Mouse (Mus musculus) gastrocnemius, adult 2 months (tissue): ENCODE results near the gene P3h3. TPM values are rescaled to one million over a fixed set of nuclear protein-coding genes. Genes with fewer than 3 reads are reported as not detected.
A peak's percentile ranks its signal among the peaks of the same experiment; 100 is the strongest.

Experiments used
- DNase-seq: peaks from one replicate; pipeline ENCODE4 v3.0.0; 2022
- H3K27ac ChIP-seq: fragments of 200-600 bp; 2 replicates; pipeline ENCODE4 v1.8.1; 2022; ENCODE audit warnings: mild to moderate bottlenecking
- H3K4me3 ChIP-seq: fragments of 200-600 bp; 2 replicates; pipeline ENCODE4 v1.8.1; 2022; ENCODE audit warnings: mild to moderate bottlenecking, moderate library complexity
- CTCF ChIP-seq: fragments of 200-600 bp; IDR thresholded peaks from 2 replicates; pipeline ENCODE4 v1.8.1; 2022; ENCODE audit warnings: antibody characterized with exemption, mild to moderate bottlenecking, moderate library complexity
- intact Hi-C: fragments of 180-260 bp; cut with DNase I; formaldehyde crosslinking; loops from one replicate; pipeline ENCODE4 v1.15.1; 2025
- total RNA-seq, 2 experiments: library from RNA; stranded (reverse); gene quantifications; 2 replicates each; pipeline ENCODE4 v1.2.3; 2021

P3h3 gene
- total RNA-seq, 2 experiments from 2014 or later = 4.1 to 7.1 TPM

DNA sequence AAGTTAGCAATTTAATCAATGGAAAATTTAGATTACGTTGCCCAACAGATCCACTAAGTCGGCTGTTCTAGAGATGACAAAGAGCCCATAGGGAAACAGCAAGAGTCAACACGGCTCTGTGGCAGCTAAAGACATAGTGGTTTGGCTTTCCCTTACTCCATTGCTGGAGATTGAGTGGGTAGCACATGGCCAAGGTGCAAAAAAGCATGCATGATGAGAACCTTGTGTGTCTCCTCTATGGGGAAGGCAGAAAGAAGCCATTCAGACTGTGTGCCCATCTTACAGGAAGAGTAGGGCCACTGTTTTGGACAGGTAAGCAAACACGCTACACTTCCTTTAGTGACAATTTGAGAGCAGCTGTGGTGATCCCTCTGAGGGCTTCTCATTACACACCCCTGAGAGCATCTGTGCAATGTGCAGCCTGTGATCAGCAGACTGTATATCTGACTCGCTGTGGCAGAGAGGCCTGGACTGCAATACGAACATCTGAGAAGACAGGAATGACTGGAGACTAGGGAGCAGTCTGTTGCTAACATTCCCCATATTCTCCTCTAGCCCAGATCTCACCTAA lies 31.1 kb upstream of the P3h3 start:
- Histone ChIP-seq H3K4me3 (no peak overlapping the region), H3K27ac (no peak overlapping the region)
- no peak for TF ChIP-seq CTCF
- no peak for DNase-seq
- intact Hi-C loops = no loop called here

DNA sequence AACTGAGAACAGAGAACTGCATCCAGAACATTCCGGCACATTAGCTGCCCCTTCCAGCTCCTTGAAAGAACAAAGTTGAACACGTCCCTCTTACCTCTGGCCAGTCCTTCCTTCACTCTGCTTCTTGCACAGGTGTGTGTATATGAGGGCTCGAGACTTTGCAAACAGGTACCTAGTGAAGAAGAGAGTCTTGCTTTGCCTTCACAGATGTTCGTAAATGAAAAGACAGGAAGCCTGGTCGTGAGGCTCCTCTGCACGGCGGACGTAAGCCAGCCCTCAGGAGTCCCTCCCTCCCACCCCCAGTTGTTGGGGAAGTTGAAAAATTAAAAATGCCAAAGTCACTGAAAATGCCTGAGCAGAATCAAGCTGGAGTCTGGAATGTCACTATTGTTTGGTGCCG lies 30.4 kb upstream of the P3h3 start, which contains the start of gene Cd4:
Cd4 (minus strand) TSS at position 236 of the 400 bp plus-strand sequence.
- no peak for DNase-seq
- TF ChIP-seq CTCF = no peak
- Histone ChIP-seq H3K27ac (no peak within 1 kb of the TSS), H3K4me3 (no peak within 1 kb of the TSS)
- intact Hi-C loops = no loop called here

DNA sequence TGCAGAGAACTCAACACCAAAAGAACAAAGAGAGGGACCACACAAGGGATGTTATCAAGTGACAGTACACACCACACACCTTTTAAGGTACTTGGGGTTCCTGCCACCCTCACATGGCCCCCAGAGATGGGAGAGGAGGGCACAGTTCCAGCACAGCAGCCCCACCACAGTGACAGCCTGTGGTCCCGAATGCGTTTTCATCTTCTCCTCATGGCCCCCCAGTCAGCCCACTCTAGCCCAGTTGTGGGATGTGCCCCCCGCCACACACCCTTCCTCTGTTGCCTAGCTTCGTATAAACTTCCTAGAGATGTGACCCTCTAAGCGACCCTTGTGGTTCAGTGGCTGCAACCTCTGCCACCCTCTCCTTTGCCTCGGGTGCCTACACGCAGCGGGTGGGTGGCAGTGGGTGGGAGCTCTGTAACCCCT lies 28.4 kb upstream of the P3h3 start:
- intact Hi-C loops = no loop called here
- TF ChIP-seq CTCF = no peak
- Histone ChIP-seq H3K27ac (no peak overlapping the region), H3K4me3 (no peak overlapping the region)
- DNase-seq = no peak

DNA sequence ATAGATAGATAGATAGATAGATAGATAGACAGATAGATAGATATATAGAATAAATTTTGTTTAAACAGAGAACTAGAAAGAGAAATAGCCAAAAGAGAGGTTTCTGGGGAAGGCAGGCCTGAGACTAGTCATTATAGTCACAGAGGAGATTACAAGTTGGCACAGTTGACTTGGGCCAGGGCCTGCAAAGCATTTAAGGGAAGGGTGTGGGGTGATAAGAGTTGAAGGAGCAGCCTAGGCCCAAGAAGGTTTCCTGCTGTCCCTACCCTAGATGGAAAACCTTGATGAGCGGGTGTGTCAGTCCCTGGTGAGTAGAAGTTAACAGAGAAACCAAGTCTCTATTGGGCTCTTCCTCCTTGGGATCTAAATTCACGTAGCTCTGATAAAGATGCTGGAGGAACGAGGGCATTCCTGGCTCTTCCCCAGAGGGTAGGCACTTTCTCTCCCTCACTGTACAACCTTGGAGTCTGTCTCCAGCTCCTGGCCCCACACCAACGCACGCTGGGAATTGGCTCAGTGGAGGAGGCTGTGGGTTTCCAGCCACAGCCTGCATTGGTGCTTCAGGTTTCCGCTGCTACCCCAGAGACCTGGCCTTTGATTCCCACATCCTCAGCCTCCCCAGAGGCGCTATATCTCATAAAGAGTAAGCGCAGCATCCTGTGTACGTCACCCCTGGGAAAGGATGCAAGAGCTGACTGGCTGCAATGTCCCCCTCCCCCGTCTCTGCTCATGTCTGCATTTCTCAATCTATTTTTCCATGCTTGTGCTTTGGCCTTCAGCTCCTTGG lies 27.4 kb upstream of the P3h3 start:
- no peak for TF ChIP-seq CTCF
- no peak for DNase-seq
- no peak overlapping the region for H3K4me3 ChIP-seq
- intact Hi-C loops = no loop called here
- H3K27ac ChIP-seq = no peak overlapping the region; the same call in 1 of the 2 replicates

DNA sequence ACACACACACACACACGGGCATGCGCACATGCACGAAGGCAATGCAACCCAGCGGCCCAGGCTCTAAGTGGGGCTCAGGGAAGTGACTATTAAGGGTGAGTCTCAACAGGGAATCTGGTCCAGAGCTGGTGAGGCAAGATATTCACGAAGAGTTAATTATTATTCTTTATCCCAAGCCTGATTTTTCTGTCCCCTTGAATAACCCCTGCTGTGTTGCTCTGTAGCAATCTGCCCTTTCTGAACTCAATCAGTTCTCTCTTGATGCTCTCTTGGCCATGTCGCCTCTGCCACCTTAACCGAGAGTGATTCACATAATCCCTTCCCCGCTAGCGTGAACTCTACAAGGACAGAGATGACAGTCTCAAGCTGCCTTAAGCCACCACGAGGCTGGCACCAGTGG lies 25.8 kb upstream of the P3h3 start:
- intact Hi-C loops = no loop called here
- no peak for TF ChIP-seq CTCF
- Histone ChIP-seq H3K4me3 (no peak overlapping the region), H3K27ac (no peak overlapping the region)
- no peak for DNase-seq

DNA sequence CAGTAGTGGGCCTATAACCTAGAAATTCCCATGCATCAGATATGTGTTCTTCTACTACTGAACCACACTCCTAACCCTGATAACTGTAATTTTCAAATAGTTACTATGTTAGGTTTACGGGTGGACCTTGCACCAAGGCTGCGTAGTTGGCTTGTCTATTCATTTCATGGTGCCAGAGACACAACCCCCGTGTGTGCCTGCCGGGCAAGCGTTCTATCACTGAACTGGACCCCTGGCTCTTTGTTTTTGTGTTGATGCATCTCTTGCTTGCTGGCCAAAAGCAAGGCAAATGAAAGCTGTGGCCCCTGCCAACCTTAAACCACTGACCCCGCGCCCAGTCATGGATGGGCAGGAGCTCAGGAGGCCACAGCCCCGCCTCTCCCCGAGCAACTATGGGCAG lies 24.3 kb upstream of the P3h3 start:
- TF ChIP-seq CTCF = no peak
- no peak overlapping the region for H3K4me3 ChIP-seq
- H3K27ac ChIP-seq = no peak overlapping the region
- no peak for DNase-seq
- intact Hi-C loops = no loop called here

DNA sequence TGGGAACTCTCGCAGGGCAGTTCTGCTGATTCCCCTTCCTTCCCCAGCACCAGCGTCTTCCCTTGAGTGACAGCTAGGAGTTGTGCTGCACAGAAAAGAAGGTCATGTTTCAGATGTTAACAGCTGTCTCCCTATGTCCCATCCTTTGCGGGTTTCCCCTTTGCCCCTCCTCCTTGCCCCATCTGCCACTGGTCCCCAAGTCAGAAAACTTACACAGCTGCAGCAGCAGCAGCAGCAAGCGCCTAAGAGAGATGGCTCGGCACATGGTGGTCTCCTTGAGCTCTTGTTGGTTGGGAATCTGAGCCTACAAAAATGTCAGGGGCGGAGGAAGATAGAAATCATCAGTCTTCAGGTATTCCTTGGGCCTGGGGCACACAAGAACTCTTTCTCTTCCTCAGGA lies 21.8 kb upstream of the P3h3 start:
- no peak for DNase-seq
- TF ChIP-seq CTCF = no peak
- H3K4me3 ChIP-seq = no peak overlapping the region
- H3K27ac ChIP-seq = no peak overlapping the region
- intact Hi-C loops = no loop called here

DNA sequence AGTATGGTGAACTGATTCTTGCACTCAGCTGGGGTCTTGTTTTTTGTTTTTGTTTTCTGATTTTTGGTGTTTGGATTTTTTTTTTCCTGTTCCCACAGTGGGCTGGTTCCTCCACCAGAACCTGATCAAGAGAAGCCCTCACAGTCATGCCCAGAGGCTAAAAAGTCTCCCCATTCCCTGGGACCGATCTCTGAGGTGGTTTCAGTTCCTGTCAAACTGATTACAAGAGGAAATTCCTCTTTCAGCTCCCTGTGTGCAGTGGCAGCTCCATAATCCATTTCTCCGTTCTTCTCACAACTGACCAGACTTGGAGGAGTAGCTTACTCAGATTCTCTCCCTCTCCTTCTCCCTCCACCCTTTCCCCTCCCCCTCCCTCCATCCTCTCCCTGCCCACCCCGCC lies 16.8 kb upstream of the P3h3 start:
- Histone ChIP-seq H3K27ac (no peak overlapping the region), H3K4me3 (no peak overlapping the region)
- TF ChIP-seq CTCF = no peak
- DNase-seq = no peak
- intact Hi-C loops = no loop called here

DNA sequence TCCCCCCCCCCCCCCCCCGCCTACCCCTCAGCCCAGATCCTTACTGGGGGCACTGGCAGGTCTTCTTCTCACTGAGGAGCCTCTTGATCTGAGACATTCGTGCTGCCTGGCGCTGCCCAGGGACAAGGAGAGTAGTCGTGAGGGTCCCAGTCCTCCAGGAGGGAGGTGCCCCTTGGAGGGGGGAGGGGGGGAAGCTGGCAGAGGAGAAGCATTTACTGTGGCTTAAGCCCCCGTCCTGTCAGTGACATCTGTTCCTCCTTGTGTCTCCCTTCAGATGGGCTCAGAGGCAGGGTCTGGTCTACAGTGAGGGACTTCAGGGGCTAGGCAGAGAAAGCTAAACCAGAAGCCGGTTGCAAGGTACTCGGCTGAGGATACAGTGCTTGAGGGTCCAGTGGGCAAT lies 9.0 kb upstream of the P3h3 start:
- no peak for DNase-seq
- intact Hi-C loops = no loop called here
- TF ChIP-seq CTCF = no peak
- Histone ChIP-seq H3K4me3 (no peak overlapping the region), H3K27ac (no peak overlapping the region)

DNA sequence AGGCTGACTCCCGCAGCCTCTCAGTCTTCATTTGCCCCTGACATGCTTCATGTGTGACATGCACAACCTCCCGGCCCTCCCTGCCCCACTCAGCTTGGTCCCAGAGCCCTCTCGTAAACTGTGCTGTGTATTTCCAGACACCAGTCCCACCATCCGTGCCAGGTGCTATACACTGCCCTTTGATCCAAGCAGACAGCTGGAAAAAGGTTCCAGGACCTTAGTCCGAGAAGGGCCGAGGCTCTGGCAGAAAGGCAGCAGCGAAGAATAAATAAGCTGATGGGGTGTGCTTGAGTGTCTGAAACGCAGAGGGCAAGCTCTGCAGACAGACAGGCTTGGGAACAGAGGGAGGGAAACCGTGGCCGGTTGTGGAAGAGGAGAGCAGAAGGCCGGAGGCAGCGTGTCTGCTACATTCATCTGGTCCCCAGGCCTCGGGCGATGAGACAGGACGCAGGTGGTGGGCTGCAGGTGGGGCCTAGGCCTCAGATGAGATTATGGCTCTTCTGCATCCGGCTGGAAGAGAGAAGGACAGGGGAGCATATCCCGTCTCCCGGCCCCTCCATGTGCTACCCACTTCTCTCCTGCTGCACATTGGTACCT lies 8.3 kb upstream of the P3h3 start:
- intact Hi-C loops = no loop called here
- DNase-seq = no peak
- TF ChIP-seq CTCF = no peak
- Histone ChIP-seq H3K27ac (no peak overlapping the region), H3K4me3 (no peak overlapping the region)

DNA sequence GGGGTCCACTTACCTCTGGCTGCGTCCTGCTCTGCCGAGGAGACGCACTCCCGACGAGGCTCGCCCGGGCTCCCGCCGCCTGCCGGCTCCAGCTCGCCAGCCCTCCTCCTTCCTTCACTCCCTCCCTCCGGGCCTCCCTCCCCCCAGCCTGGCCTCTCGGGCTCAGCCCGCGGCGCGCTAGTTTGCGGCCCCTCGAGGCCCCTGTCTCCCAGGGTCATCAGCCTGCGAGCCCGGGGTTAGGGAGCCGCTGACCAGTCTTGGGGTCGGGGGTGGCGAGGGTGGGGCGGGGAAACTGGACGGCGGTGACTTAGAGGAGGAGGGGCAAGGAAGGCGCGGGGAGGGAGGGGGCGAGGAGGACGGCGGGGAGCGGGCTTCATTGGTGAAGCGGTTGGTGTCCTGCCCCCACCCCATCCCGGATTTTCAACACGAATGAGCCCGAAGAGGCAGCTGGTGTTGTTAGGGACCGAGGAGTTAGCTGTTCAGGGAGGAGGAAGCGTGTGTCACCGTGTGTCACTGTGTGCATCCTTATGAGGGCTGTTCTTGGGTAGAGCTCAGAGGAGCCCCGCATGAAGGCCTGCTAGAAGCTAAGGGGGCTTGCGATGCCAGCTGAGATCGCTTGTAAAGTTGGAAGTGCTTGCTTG lies 6.2 kb upstream of the P3h3 start, which contains the start of gene Gpr162:
Gpr162 (minus strand) TSS at position 326 of the 641 bp plus-strand sequence.
- DNase-seq = peak; percentile 71
- TF ChIP-seq CTCF = peak; percentile 18; the same call in 1 of the 2 replicates
- H3K27ac ChIP-seq = 0 out of 2 replicates have a peak within 1 kb of the TSS, but pooled peaks have one; percentile 16
- intact Hi-C loops = no loop called here
- peak within 1 kb of the TSS; percentile 66 for H3K4me3 ChIP-seq

DNA sequence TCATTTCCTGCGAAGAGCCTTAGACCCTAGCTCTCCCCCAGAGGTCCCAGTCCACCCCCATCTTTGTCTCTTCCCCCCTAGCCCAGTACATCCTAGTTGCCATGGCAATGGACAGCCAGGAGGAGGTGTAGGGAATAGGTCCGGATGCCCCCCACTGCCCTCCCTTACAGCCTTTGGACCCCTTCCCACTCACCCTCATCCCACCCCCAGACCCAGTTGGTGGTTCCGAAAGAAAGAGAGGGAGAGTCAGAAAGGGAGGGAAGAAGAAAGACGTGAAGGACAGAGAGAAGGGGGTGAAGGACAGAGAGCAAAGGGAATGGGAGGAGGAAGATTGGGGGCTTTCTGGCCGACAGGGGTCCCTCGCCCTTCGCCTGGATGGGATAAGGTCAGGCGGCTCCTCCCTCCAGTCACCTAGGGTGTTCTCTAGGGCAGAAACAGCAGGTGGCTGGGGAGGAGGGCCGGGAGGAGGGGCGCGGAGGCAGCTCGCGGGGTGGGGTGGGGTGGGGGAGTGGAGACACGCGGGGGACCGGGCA lies 5.6 kb upstream of the P3h3 start:
- no peak for DNase-seq
- TF ChIP-seq CTCF = no peak
- peak overlapping the region; percentile 66 for H3K4me3 ChIP-seq
- intact Hi-C loops = no loop called here
- 0 out of 2 replicates have a peak overlapping the region, but pooled peaks have one; percentile 16 for H3K27ac ChIP-seq
